Mouse (Mus musculus) heart, embryonic 12.5 days (tissue): Measurements from ENCODE around the gene Siah2. TPM values are rescaled to one million over a fixed set of nuclear protein-coding genes. Genes with fewer than 3 reads are reported as not detected.

Source experiments
- ATAC-seq: fragments of 200-750 bp; cut with Nextera tagmentation; 2 replicates; pipeline ENCODE4 v1.8.0; 2017; ENCODE audit warnings: moderate TSS enrichment, moderate library complexity; ENCODE audit not compliant: insufficient number of reproducible peaks, low FRiP score
- H3K27ac ChIP-seq: fragments of 300-500 bp; sonication (generic); 2 replicates; pipeline ENCODE4 v1.5.1; 2016; ENCODE audit warnings: mild to moderate bottlenecking, moderate library complexity; ENCODE audit not compliant: poor library complexity, severe bottlenecking
- H3K27me3 ChIP-seq: fragments of 300-500 bp; sonication (generic); replicated peaks from 2 replicates; pipeline ENCODE4 v1.6.1; 2016; ENCODE audit warnings: mild to moderate bottlenecking, moderate library complexity
- H3K36me3 ChIP-seq: fragments of 300-500 bp; sonication (generic); 2 replicates; pipeline ENCODE4 v1.6.1; 2016; ENCODE audit warnings: mild to moderate bottlenecking, moderate library complexity
- H3K4me1 ChIP-seq: fragments of 300-500 bp; sonication (generic); replicated peaks from 2 replicates; pipeline ENCODE4 v1.6.1; 2016; ENCODE audit warnings: mild to moderate bottlenecking
- H3K4me2 ChIP-seq: fragments of 300-500 bp; sonication (generic); 2 replicates; pipeline ENCODE4 v1.6.1; 2016; ENCODE audit warnings: mild to moderate bottlenecking, moderate library complexity
- H3K4me3 ChIP-seq: fragments of 300-500 bp; sonication (generic); 2 replicates; pipeline ENCODE4 v1.5.1; 2016; ENCODE audit warnings: mild to moderate bottlenecking
- H3K9ac ChIP-seq: fragments of 300-500 bp; sonication (generic); 2 replicates; pipeline ENCODE4 v1.6.1; 2016; ENCODE audit warnings: mild to moderate bottlenecking, moderate library complexity
- H3K9me3 ChIP-seq: fragments of 300-500 bp; sonication (generic); replicated peaks from 2 replicates; pipeline ENCODE4 v1.6.1; 2016; ENCODE audit warnings: mild to moderate bottlenecking, moderate library complexity
- WGBS: fragments of 180-500 bp; shearing (Covaris S2); methylation state at CpG from one replicate; pipeline ENCODE4 v1.1.7; 2016; 5-methylcytosine and 5-hydroxymethylcytosine counted together
- polyA plus RNA-seq: library from polyadenylated mRNA; unstranded; fragments of >200 nt; fragmentation: Nextera tagmentation; extraction: Ambion mirVana; gene quantifications from 2 replicates; pipeline ENCODE4 v1.2.1, GENCODE M21; 2016

The Siah2 gene
- 6.7 and 8.2 TPM in 2 replicates for polyA plus RNA-seq

DNA sequence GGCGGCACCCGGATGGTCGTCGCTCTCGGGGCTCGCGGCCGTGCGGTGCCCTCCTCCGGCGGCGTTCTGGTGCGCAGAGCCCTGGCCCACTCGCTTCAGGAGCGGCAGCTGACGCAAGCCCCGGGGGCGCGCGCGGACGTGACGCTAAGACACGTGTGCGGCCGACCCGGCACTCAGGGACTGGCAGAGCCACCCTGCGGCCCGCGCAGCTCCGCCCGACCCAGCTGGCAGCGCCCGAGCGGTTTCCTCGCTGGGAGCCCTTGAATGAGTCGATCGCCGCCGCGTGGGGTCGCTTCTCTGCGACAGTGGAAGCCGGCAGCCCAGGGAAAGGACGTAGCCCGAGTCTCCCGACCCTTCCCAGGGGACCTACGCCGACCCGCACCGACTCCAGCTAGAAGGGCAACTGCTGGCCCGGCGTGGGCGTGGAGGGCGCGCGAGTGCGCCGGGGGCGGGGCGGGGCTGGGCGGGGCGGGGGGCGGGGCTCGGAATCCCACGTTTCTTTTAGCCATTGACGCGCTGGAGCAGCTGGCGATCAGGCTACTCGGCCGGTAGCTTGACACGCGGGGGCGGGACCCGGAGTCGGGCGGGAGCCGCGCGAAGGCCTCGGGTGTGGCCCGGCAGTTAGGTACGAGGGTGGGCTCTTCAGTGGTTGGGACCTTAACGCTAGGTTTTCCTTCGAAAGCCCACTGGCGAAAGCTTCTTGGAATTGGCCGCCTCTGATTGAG lies at the start of gene Siah2:
Siah2 (minus strand) TSS at position 404 of the 725 bp plus-strand sequence.
- peak; percentile 94 for ATAC-seq
- H3K27ac ChIP-seq = peak within 1 kb of the TSS; percentile 85
- no peaks in the 10 kb centered on the region for H3K9me3 ChIP-seq
- H3K4me3 ChIP-seq = peak within 1 kb of the TSS; percentile 87
- H3K36me3 ChIP-seq = peaks cover 3% of the 10 kb centered on the region; the same call in 1 of the 2 replicates
- under 1% methylated on average over 79 of the region's 87 CpGs for WGBS
- H3K9ac ChIP-seq = peak within 1 kb of the TSS; percentile 92
- peak within 1 kb of the TSS; percentile 79 for H3K4me2 ChIP-seq
- H3K27me3 ChIP-seq = no peaks in the 10 kb centered on the region
- H3K4me1 ChIP-seq = peaks cover 13% of the 10 kb centered on the region

- no peaks in the 10 kb centered on the region for H3K27me3 ChIP-seq
- no peaks in the 10 kb centered on the region for H3K36me3 ChIP-seq
- no peaks in the 10 kb centered on the region for H3K9me3 ChIP-seq
- H3K4me3 ChIP-seq = no peak overlapping the region
- no peak overlapping the region for H3K4me2 ChIP-seq
- WGBS = 18% methylated on average over 2 of the region's 2 CpGs
- no peak overlapping the region for H3K27ac ChIP-seq
- ATAC-seq = no peak
- 0 out of 2 replicates have a peak, but pooled peaks cover 3% of the 10 kb centered on the region for H3K4me1 ChIP-seq
- no peak overlapping the region for H3K9ac ChIP-seq
These were observed 47.3 kb upstream of the Siah2 start for GRCm38 (mm10) chr3:58739536-58739935.

DNA sequence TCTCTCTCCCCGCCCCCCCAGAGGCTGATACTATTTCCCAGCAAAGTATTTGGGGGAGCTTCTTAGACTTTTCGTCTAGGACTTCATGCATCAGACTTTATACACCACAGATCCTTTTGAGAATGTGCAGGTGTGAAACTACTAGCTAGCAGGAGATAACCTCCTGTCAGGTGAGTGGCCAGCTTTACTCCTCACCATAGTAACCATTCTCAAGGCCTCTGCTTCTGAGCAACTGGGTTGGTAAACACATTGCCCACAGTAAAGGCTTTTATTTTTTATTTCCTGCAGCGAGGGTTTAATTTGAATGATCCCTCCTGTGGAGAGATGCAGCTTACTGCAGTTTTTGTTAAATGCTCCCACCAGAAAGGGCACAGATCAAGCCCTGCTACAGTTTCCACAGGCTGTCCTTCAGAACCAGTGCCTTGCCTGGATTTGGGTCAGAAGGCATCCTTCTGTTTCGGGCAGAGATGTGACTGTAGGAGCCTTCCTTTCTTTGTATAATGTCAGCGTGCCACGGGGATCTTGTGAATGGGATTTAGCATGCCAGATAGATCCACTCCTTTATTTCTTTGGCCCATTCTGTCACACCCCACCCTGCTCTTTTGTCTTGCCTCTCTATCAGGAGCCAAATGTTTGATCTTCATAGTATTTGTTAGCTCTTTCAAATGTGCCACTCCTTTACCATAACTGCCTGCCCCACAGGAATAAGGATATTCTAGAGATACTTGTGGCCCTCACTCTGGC lies 46.3 kb upstream of the Siah2 start:
- no peak overlapping the region for H3K4me2 ChIP-seq
- no peaks in the 10 kb centered on the region for H3K27me3 ChIP-seq
- no peaks in the 10 kb centered on the region for H3K36me3 ChIP-seq
- 30% methylated on average over 6 of the region's 6 CpGs for WGBS
- ATAC-seq = no peak
- H3K4me1 ChIP-seq = no peaks in the 10 kb centered on the region
- no peak overlapping the region for H3K4me3 ChIP-seq
- no peak overlapping the region for H3K9ac ChIP-seq
- no peak overlapping the region for H3K27ac ChIP-seq
- no peaks in the 10 kb centered on the region for H3K9me3 ChIP-seq

DNA sequence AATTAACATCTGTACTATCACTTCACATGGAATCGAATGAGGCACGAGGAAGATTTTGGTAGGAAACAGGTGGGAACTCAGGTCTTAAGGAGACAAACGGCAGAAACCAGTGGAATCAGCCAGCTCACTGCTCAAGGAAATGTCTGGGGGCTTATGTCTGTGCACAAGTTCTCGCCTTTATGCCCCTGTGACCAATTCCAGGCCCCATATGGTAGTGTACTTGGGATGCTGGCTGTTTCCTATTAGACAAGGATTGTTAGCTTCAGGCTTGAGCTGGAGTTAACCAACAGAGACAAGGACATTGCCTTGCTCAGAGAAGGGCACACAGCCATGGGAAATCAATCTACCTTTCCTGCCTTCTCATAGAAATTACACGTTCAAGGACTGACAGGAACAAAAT lies 39.3 kb upstream of the Siah2 start:
- no peak overlapping the region for H3K9ac ChIP-seq
- no peak overlapping the region for H3K4me2 ChIP-seq
- ATAC-seq = no peak
- no peaks in the 10 kb centered on the region for H3K4me1 ChIP-seq
- H3K36me3 ChIP-seq = no peaks in the 10 kb centered on the region
- no peaks in the 10 kb centered on the region for H3K9me3 ChIP-seq
- H3K4me3 ChIP-seq = no peak overlapping the region
- WGBS = 72% methylated on average over 5 of the region's 5 CpGs
- H3K27me3 ChIP-seq = no peaks in the 10 kb centered on the region
- no peak overlapping the region for H3K27ac ChIP-seq

DNA sequence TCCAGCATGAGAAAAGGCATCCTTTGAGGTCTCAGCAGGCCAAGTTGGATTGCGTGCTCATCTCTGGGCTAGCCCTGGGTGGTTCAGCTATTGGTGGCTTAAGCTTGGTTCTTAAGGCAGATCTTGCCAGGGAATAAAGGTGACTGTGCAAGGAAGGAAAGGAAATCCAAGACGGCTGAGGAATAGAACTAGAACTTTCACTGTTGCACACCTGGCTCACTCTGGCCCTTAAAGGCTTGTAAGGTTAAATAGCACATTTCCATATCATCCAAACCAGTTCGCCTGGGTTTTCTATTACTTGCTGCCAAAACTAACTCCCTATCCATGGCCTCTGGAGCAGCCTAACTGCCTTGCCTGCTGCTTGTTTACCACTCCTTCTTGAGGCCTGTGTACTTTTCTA lies 38.4 kb upstream of the Siah2 start:
- Histone ChIP-seq H3K27ac (no peak overlapping the region), H3K9ac (no peak overlapping the region), H3K4me3 (no peak overlapping the region), H3K27me3 (no peaks in the 10 kb centered on the region), H3K4me2 (no peak overlapping the region), H3K9me3 (no peaks in the 10 kb centered on the region), H3K4me1 (no peaks in the 10 kb centered on the region), H3K36me3 (no peaks in the 10 kb centered on the region)
- WGBS = 79% methylated on average over 3 of the region's 3 CpGs
- ATAC-seq = no peak

- H3K4me1 ChIP-seq = no peaks in the 10 kb centered on the region
- no peaks in the 10 kb centered on the region for H3K27me3 ChIP-seq
- H3K9me3 ChIP-seq = no peaks in the 10 kb centered on the region
- ATAC-seq = no peak
- H3K9ac ChIP-seq = no peak overlapping the region
- no peak overlapping the region for H3K27ac ChIP-seq
- H3K4me3 ChIP-seq = no peak overlapping the region
- H3K36me3 ChIP-seq = no peaks in the 10 kb centered on the region
- no peak overlapping the region for H3K4me2 ChIP-seq
These were observed 37.3 kb upstream of the Siah2 start for GRCm38 (mm10) chr3:58729549-58729948.

DNA sequence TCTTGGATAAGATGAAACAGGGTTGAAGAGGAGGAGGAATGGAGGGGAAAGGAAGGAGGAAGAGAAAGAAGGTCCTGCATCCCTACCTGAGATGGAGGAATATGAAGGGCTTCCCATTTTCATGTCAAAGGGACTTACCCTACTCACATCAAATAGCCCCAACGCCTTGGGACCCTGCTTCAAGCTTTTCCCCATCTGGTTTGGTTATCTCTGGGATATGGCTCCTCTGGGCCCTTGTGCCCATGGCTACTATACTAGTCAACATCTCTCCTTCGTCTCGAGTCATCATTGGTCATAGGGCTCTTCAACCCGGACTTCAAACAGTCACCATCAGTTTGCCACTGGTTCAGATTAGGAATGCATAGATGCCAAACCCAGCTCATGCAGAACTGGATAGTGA lies 35.4 kb upstream of the Siah2 start:
- Histone ChIP-seq H3K27me3 (no peaks in the 10 kb centered on the region), H3K4me1 (no peaks in the 10 kb centered on the region), H3K4me2 (no peak overlapping the region), H3K9me3 (no peaks in the 10 kb centered on the region), H3K27ac (no peak overlapping the region), H3K36me3 (no peaks in the 10 kb centered on the region), H3K9ac (no peak overlapping the region), H3K4me3 (no peak overlapping the region)
- ATAC-seq = no peak
- 75% methylated on average over 4 of the region's 4 CpGs for WGBS

DNA sequence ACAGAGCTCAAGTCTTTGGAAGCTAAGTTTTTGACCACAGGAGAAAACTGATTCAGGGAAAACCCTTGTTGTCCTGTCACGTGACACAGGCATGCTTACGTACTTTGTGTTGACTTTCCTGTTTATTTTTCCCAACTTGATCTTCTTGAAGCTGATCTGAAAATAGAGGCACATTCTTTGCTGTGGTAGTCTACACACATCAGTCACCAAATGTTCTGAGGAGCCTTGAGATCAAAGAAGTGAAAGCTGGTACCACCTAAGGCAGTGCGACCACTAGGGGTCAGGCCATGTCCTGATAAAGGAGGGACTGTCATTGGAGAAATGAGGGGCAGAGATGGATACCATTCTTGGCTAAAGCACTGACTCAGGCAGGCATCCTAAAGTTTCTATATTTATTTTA lies 34.8 kb upstream of the Siah2 start:
- H3K9ac ChIP-seq = no peak overlapping the region
- no peak overlapping the region for H3K4me3 ChIP-seq
- H3K27ac ChIP-seq = no peak overlapping the region
- H3K27me3 ChIP-seq = no peaks in the 10 kb centered on the region
- no peak overlapping the region for H3K4me2 ChIP-seq
- no peaks in the 10 kb centered on the region for H3K9me3 ChIP-seq
- no peaks in the 10 kb centered on the region for H3K4me1 ChIP-seq
- no peak for ATAC-seq
- H3K36me3 ChIP-seq = no peaks in the 10 kb centered on the region
- 34% methylated on average over 3 of the region's 3 CpGs for WGBS

DNA sequence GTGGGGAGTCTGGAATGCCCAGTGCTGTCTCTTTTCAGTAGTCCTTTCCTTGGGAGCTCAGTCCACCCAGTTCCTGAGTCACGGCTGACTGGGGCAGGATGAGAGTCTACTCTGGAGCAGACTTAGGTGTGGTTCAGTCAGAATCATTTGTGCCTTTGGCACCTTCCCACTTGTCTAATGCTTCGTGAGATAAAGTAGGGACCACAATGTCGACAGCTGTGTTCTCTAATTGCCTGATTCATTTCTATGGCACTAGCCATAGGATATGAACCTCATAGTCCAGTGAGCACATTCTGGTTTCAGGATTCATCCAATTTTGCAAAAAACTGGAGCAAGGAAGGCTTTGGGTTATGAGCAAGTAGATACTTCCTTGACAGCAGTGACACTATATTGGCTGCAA lies 34.2 kb upstream of the Siah2 start:
- H3K4me1 ChIP-seq = no peaks in the 10 kb centered on the region
- H3K4me3 ChIP-seq = no peak overlapping the region
- H3K9ac ChIP-seq = no peak overlapping the region
- 73% methylated on average over 3 of the region's 3 CpGs for WGBS
- no peak overlapping the region for H3K27ac ChIP-seq
- ATAC-seq = no peak
- H3K36me3 ChIP-seq = no peaks in the 10 kb centered on the region
- no peak overlapping the region for H3K4me2 ChIP-seq
- H3K27me3 ChIP-seq = no peaks in the 10 kb centered on the region
- H3K9me3 ChIP-seq = no peaks in the 10 kb centered on the region

- H3K27me3 ChIP-seq = no peaks in the 10 kb centered on the region
- no peak overlapping the region for H3K27ac ChIP-seq
- no peaks in the 10 kb centered on the region for H3K4me1 ChIP-seq
These were observed 32.6 kb upstream of the Siah2 start for GRCm38 (mm10) chr3:58724815-58725214.

GRCm38 (mm10) chr3:58723656-58724055 lies 31.5 kb upstream of the Siah2 start:
- no peak for ATAC-seq
- H3K9ac ChIP-seq = no peak overlapping the region
- H3K4me1 ChIP-seq = no peaks in the 10 kb centered on the region
- 97% methylated on average over 2 of the region's 2 CpGs for WGBS
- H3K9me3 ChIP-seq = no peaks in the 10 kb centered on the region
- no peaks in the 10 kb centered on the region for H3K27me3 ChIP-seq
- no peak overlapping the region for H3K4me2 ChIP-seq
- no peaks in the 10 kb centered on the region for H3K36me3 ChIP-seq
- no peak overlapping the region for H3K4me3 ChIP-seq
- H3K27ac ChIP-seq = no peak overlapping the region

More at GRCm38 (mm10) chr3:58724815-58725214, 32.6 kb upstream of the Siah2 start:
- Histone ChIP-seq H3K36me3 (no peaks in the 10 kb centered on the region), H3K4me2 (no peak overlapping the region), H3K4me3 (no peak overlapping the region), H3K9ac (no peak overlapping the region), H3K9me3 (no peaks in the 10 kb centered on the region)
- ATAC-seq = no peak
